Comparison of ENCODE assay signal across 8 mouse cellular contexts in genomic region chr9:99869275-99869674, GRCm38 (mm10). TPM values are rescaled to one million over a fixed set of nuclear protein-coding genes. Genes with fewer than 3 reads are reported as not detected.
DNase-seq lines count a peak whose midpoint lies in the region; ATAC-seq and TF ChIP-seq lines count a peak whose summit lies in the region.
"Had no signal": no experiment of that assay in that cellular context is flagged by ENCODE, and none has a peak within 500 bp of the region (broad histone marks: within the 10 kb centered on the region; RNA-seq: fewer than 3 reads in every experiment).

No protein-coding gene starts in this region.

- H3K36me3 ChIP-seq in lung, embryonic 14.5 days (ENCODE audit: insufficient read depth) = no peaks in the 10 kb centered on the region
- H3K36me3 ChIP-seq in forebrain, embryonic 10.5 days (replicated peaks) = no peaks in the 10 kb centered on the region
- H3K36me3 ChIP-seq in limb, embryonic 11.5 days (ENCODE audit: control insufficient read depth, insufficient read depth, low read length) = no peaks in the 10 kb centered on the region
- H3K36me3 ChIP-seq in stomach, embryonic 16.5 days (ENCODE audit: control insufficient read depth, insufficient read depth, low read length) = no peaks in the 10 kb centered on the region

- intact Hi-C loops in left cerebral cortex, postnatal 10 days (cut with DNase I) = no loop called here

- no peak overlapping the region for H3K27ac ChIP-seq in lung, embryonic 14.5 days (ENCODE audit: low read depth)
- H3K27ac ChIP-seq in forebrain, embryonic 10.5 days = 0 out of 2 replicates have a peak overlapping the region, but pooled peaks have one; percentile 16
- no peak overlapping the region for H3K27ac ChIP-seq in limb, embryonic 11.5 days (replicated peaks; ENCODE audit: low read depth, low read length)
- H3K27ac ChIP-seq in stomach, embryonic 16.5 days (ENCODE audit: low read length) = no peak overlapping the region

- peak overlapping the region; percentile 40 for H3K4me2 ChIP-seq in lung, embryonic 14.5 days
- H3K4me2 ChIP-seq in limb, embryonic 11.5 days (ENCODE audit: low read depth, severe bottlenecking) = peak overlapping the region; percentile 12; the same call in 1 of the 2 replicates
- H3K4me2 ChIP-seq in stomach, embryonic 16.5 days (ENCODE audit: low read depth, low read length) = no peak overlapping the region; the same call in 1 of the 2 replicates

- peak; percentile 28; the same call in 1 of the 2 replicates for ATAC-seq in lung, embryonic 14.5 days (ENCODE audit: insufficient read depth)
- ATAC-seq in limb, embryonic 11.5 days (ENCODE audit: insufficient number of reproducible peaks, low FRiP score, low TSS enrichment, low read depth) = no peak
- no peak for ATAC-seq in stomach, embryonic 16.5 days (ENCODE audit: insufficient read depth, low FRiP score)
- ATAC-seq in granulocyte monocyte progenitor cell, adult 5-6 weeks (replicated peaks; ENCODE audit: poor library complexity, severe bottlenecking) = no peak

- no peaks in the 10 kb centered on the region for H3K4me1 ChIP-seq in lung, embryonic 14.5 days (ENCODE audit: insufficient read depth)
- peaks cover 51% of the 10 kb centered on the region for H3K4me1 ChIP-seq in forebrain, embryonic 10.5 days
- peaks cover 6% of the 10 kb centered on the region; the same call in 1 of the 2 replicates for H3K4me1 ChIP-seq in limb, embryonic 11.5 days (ENCODE audit: control insufficient read depth, insufficient read depth, low read length)
- H3K4me1 ChIP-seq in stomach, embryonic 16.5 days (ENCODE audit: control insufficient read depth, insufficient read depth, low read length) = peaks cover 10% of the 10 kb centered on the region; the same call in 1 of the 2 replicates

- peak overlapping the region; percentile 10 for H3K4me3 ChIP-seq in lung, embryonic 14.5 days (ENCODE audit: low read depth, low read length)
- peak overlapping the region; percentile 40 for H3K4me3 ChIP-seq in forebrain, embryonic 10.5 days
- H3K4me3 ChIP-seq in limb, embryonic 11.5 days (ENCODE audit: low read depth, low read length) = peak overlapping the region; percentile 12; the same call in 1 of the 2 replicates
- peak overlapping the region; percentile 23 for H3K4me3 ChIP-seq in stomach, embryonic 16.5 days (replicated peaks; ENCODE audit: low read length)

- peaks cover 93% of the 10 kb centered on the region for H3K27me3 ChIP-seq in lung, embryonic 14.5 days (ENCODE audit: insufficient read depth, low read length)
- peaks cover 100% of the 10 kb centered on the region for H3K27me3 ChIP-seq in forebrain, embryonic 10.5 days (ENCODE audit: poor library complexity, severe bottlenecking)
- H3K27me3 ChIP-seq in limb, embryonic 11.5 days (ENCODE audit: control insufficient read depth, insufficient read depth, low read length) = peaks cover 76% of the 10 kb centered on the region
- peaks cover 79% of the 10 kb centered on the region for H3K27me3 ChIP-seq in stomach, embryonic 16.5 days (ENCODE audit: control insufficient read depth, insufficient read depth, low read length)

- WGBS in lung, embryonic 14.5 days = under 1% methylated on average over 29 of the region's 29 CpGs
- under 1% methylated on average over 25 of the region's 29 CpGs for WGBS in forebrain, embryonic 10.5 days
- 0% methylated on average over 29 of the region's 29 CpGs for whole genome bisulfite sequencing in limb, embryonic 11.5 days
- under 1% methylated on average over 29 of the region's 29 CpGs for WGBS in stomach, embryonic 16.5 days

- peak; percentile 34 for DNase-seq in lung, embryonic 14.5 days
- no peak for DNase-seq in lung, adult 18-20 months
- DNase-seq in forebrain, embryonic 10.5 days (ENCODE audit: extremely low spot score, low spot score) = peak; percentile 57
- peak; percentile 49 for DNase-seq in limb, embryonic 11.5 days (ENCODE audit: low spot score)
- no peak for DNase-seq in left cerebral cortex, postnatal 10 days (ENCODE audit: extremely low spot score in 1 of 2, low spot score in 2 of 2)

- no peak for TF ChIP-seq CTCF in lung, embryonic 14.5 days (IDR thresholded peaks at IDR 0.05; ENCODE audit: low read depth)

- no peaks in the 10 kb centered on the region for H3K9me3 ChIP-seq in lung, embryonic 14.5 days (ENCODE audit: low read depth, low read length)
- H3K9me3 ChIP-seq in forebrain, embryonic 10.5 days = no peaks in the 10 kb centered on the region
- H3K9me3 ChIP-seq in limb, embryonic 11.5 days (ENCODE audit: control insufficient read depth, low read length) = no peaks in the 10 kb centered on the region
- no peaks in the 10 kb centered on the region for H3K9me3 ChIP-seq in stomach, embryonic 16.5 days (replicated peaks; ENCODE audit: control insufficient read depth, low read length)

- H3K9ac ChIP-seq in lung, embryonic 14.5 days = no peak overlapping the region
- no peak overlapping the region for H3K9ac ChIP-seq in limb, embryonic 11.5 days (ENCODE audit: low read length)
- H3K9ac ChIP-seq in stomach, embryonic 16.5 days (ENCODE audit: low read length) = no peak overlapping the region

RNA-seq across cellular contexts. Expression of gene Sox14, which starts 6.7 kb away (rescaled TPM):
- 0.09 TPM in 1 of 2 replicates, not detected in the other for polyA plus RNA-seq in lung, embryonic 14.5 days (2014; fragmentation: Nextera tagmentation; extraction: Ambion mirVana)
- 1.4 and 2.1 TPM in 2 replicates for polyA plus RNA-seq in forebrain, embryonic 10.5 days (2016; fragmentation: Nextera tagmentation; extraction: Ambion mirVana)
- 0.14 and 0.20 TPM in 2 replicates for polyA plus RNA-seq in limb, embryonic 11.5 days (2014; fragmentation: Nextera tagmentation; extraction: Ambion mirVana)
- not detected in 2 replicates for polyA plus RNA-seq in stomach, embryonic 16.5 days (2015; fragmentation: Nextera tagmentation; extraction: Ambion mirVana)
- not detected for total RNA-seq in left cerebral cortex, postnatal 10 days (2021)
- total RNA-seq in granulocyte monocyte progenitor cell, adult 5-6 weeks (2014; fragmentation: Nextera tagmentation) = not detected in 2 replicates
- not detected in 2 replicates for total RNA-seq in granulocyte monocyte progenitor cell, adult 5-6 weeks (2017)
- total RNA-seq: left cerebral cortex, postnatal 36 days had no signal

Comparison
In these comparisons a context has a peak if more than half of its experiments do, and no peak if none do; other contexts are left out.
1. DNase-seq: peak in lung, embryonic 14.5 days (single experiment), forebrain, embryonic 10.5 days (single experiment) and limb, embryonic 11.5 days (single experiment); none in lung, adult 18-20 months (0 of 2) and left cerebral cortex, postnatal 10 days (0 of 2).
2. Peak in every context shown above with its lines, with median percentiles within 50 percentile points of each other: H3K4me3 ChIP-seq.